Mouse (Mus musculus) kidney, postnatal 25 days (tissue): Measurements from ENCODE around the gene Adssl1.
A peak's percentile ranks its signal among the peaks of the same experiment; 100 is the strongest.

ENCODE experiments used
- DNase-seq, 2 experiments: peaks; one replicate each; pipeline ENCODE4 v3.0.0; 2021; ENCODE audit warnings: mixed read lengths in 2 of 2

Gene Adssl1

GRCm38 (mm10) chr12:112619686-112620353, at the start of gene Adssl1:
TSS of gene Adssl1 (plus strand) at chr12:112620045.
- peak; percentile 55 to 83 for DNase-seq

GRCm38 (mm10) chr12:112570160-112570559, 49.7 kb upstream of the Adssl1 start:
- DNase-seq: no peak

- DNase-seq: no peak
Measured at GRCm38 (mm10) chr12:112571064-112571463, 48.8 kb upstream of the Adssl1 start.

- DNase-seq: no peak
Measured at GRCm38 (mm10) chr12:112575274-112575986, 44.4 kb upstream of the Adssl1 start.

GRCm38 (mm10) chr12:112576341-112576740, 43.5 kb upstream of the Adssl1 start:
- peak in 1 of 2 experiments; percentile 48 for DNase-seq

- DNase-seq: no peak
Measured at GRCm38 (mm10) chr12:112576749-112577148, 43.1 kb upstream of the Adssl1 start.

- no peak for DNase-seq
Measured at GRCm38 (mm10) chr12:112578296-112579090, 41.4 kb upstream of the Adssl1 start.

GRCm38 (mm10) chr12:112579430-112579829, 40.4 kb upstream of the Adssl1 start:
- no peak for DNase-seq

- no peak for DNase-seq
Measured at GRCm38 (mm10) chr12:112579926-112580325, 39.9 kb upstream of the Adssl1 start.

- DNase-seq: no peak
Measured at GRCm38 (mm10) chr12:112581113-112581512, 38.7 kb upstream of the Adssl1 start.

- no peak for DNase-seq
Measured at GRCm38 (mm10) chr12:112584954-112585353, 34.9 kb upstream of the Adssl1 start.

GRCm38 (mm10) chr12:112585924-112586538, 33.8 kb upstream of the Adssl1 start:
- DNase-seq: no peak

- DNase-seq: no peak
Measured at GRCm38 (mm10) chr12:112587125-112588124, 32.4 kb upstream of the Adssl1 start.

GRCm38 (mm10) chr12:112588426-112589256, 31.2 kb upstream of the Adssl1 start, which contains the start of gene Inf2:
TSS of gene Inf2 (plus strand) at chr12:112588784.
- peak; percentile 79 to 90 for DNase-seq

- DNase-seq: no peak
Measured at GRCm38 (mm10) chr12:112589491-112590191, 30.2 kb upstream of the Adssl1 start.

- DNase-seq: no peak
Measured at GRCm38 (mm10) chr12:112590566-112591239, 29.1 kb upstream of the Adssl1 start.

GRCm38 (mm10) chr12:112591240-112591639, 28.6 kb upstream of the Adssl1 start:
- no peak for DNase-seq

GRCm38 (mm10) chr12:112591730-112592129, 28.1 kb upstream of the Adssl1 start:
- peak in 1 of 2 experiments; percentile 50 for DNase-seq

- peak; percentile 43 to 62 for DNase-seq
Measured at GRCm38 (mm10) chr12:112592985-112593734, 26.7 kb upstream of the Adssl1 start.
